Mouse (Mus musculus): ENCODE measurements around the gene Slamf7. TPM values are rescaled to one million over a fixed set of nuclear protein-coding genes. Genes with fewer than 3 reads are reported as not detected.

The Slamf7 gene
- total and polyA plus RNA-seq, 2 experiments from 2014 or later = not detected

DNA sequence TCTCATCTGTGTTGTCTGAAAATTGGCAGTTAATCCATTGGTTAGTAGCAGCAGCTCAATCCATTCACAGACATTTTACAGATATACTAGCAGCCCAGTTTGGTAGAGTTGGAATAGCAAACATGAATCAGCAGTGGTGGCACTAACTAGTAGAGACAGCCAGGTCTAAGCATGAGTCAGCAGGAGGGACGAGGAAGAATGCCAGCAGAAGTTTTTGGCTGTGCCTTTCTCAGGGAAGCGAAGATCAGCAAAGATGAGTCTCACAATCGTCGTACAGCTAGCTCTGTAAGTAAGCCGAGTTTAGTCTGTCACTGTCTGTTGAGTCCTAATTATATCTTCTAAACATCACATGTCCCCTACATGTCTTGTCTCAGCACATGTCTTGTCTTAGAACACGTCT is 13.5 kb upstream of the Slamf7 start:
- Histone ChIP-seq H3K27ac (ENCODE audit: low read depth, low read length) (no peak overlapping the region), H3K9ac (replicated peaks; ENCODE audit: low read length, poor library complexity, severe bottlenecking) (no peak overlapping the region), H3K36me3 (ENCODE audit: insufficient read depth, low read length) (no peaks in the 10 kb centered on the region), H3K27me3 (ENCODE audit: insufficient read depth, low read length) (no peaks in the 10 kb centered on the region), H3K4me1 (ENCODE audit: insufficient read depth, low read length) (no peaks in the 10 kb centered on the region), H3K9me3 (ENCODE audit: low read length) (no peaks in the 10 kb centered on the region), H3K4me2 (ENCODE audit: low read depth, low read length, poor library complexity, severe bottlenecking) (no peak overlapping the region), H3K4me3 (ENCODE audit: low read depth, low read length) (no peak overlapping the region)
- DNase-seq (ENCODE audit: low spot score) = no peak
- 92% methylated on average over 6 of the region's 6 CpGs for WGBS
- no peak for ATAC-seq (ENCODE audit: low FRiP score)
- no peak for TF ChIP-seq CTCF (IDR thresholded peaks at IDR 0.05)

DNA sequence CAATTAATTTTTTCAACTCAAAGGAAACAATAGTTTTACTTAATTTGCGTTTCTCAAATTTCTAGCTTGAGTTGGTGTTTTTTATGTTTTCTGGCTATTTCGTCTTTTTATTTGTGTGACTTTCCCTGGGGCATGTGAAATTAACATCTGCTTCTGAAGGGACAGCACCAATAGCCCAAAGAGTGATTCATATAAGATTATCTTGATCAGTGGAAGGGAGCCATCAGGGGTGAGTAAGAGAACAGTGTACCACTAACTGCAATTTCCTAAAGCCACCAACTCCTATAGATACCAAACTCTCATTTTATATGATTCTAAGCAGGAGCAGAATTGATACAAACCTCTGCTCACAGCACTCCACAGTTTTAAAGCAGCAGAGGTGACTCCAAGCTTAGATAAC is 10.9 kb upstream of the Slamf7 start:
- 94% methylated on average over 2 of the region's 2 CpGs for WGBS
- no peak for ATAC-seq (ENCODE audit: low FRiP score)
- TF ChIP-seq CTCF (IDR thresholded peaks at IDR 0.05) = no peak
- Histone ChIP-seq H3K9me3 (ENCODE audit: low read length) (no peaks in the 10 kb centered on the region), H3K36me3 (ENCODE audit: insufficient read depth, low read length) (no peaks in the 10 kb centered on the region), H3K27me3 (ENCODE audit: insufficient read depth, low read length) (no peaks in the 10 kb centered on the region), H3K27ac (ENCODE audit: low read depth, low read length) (no peak overlapping the region), H3K9ac (replicated peaks; ENCODE audit: low read length, poor library complexity, severe bottlenecking) (no peak overlapping the region), H3K4me2 (ENCODE audit: low read depth, low read length, poor library complexity, severe bottlenecking) (no peak overlapping the region), H3K4me1 (ENCODE audit: insufficient read depth, low read length) (no peaks in the 10 kb centered on the region), H3K4me3 (ENCODE audit: low read depth, low read length) (no peak overlapping the region)
- DNase-seq (ENCODE audit: low spot score) = no peak

DNA sequence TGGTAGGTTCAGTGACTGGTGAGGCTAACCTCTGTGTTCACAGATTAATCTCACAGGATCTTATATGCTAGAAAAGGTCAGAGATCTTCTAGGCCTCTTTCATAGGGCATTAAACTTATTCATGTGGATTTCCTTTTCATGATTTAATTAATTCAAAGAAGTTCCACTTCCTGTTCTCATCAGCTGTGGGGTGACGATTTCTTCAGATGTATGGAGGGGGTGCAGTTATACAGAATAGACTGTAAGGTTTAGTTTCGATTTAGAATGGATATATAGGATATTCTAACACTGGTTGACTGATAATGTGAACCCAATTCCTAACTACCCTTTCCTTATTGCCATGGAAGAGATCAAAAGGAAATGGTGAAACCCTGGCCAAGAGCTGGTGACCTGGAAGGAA is 8.6 kb upstream of the Slamf7 start:
- Histone ChIP-seq H3K27ac (ENCODE audit: low read depth, low read length) (no peak overlapping the region), H3K27me3 (ENCODE audit: insufficient read depth, low read length) (no peaks in the 10 kb centered on the region), H3K4me2 (ENCODE audit: low read depth, low read length, poor library complexity, severe bottlenecking) (no peak overlapping the region), H3K4me3 (ENCODE audit: low read depth, low read length) (no peak overlapping the region), H3K9me3 (ENCODE audit: low read length) (no peaks in the 10 kb centered on the region), H3K9ac (replicated peaks; ENCODE audit: low read length, poor library complexity, severe bottlenecking) (no peak overlapping the region), H3K4me1 (ENCODE audit: insufficient read depth, low read length) (no peaks in the 10 kb centered on the region), H3K36me3 (ENCODE audit: insufficient read depth, low read length) (no peaks in the 10 kb centered on the region)
- DNase-seq (ENCODE audit: low spot score) (no peak), ATAC-seq (ENCODE audit: low FRiP score) (no peak)
- 67% methylated on average over 2 of the region's 2 CpGs for WGBS
- no peak for TF ChIP-seq CTCF (IDR thresholded peaks at IDR 0.05)

DNA sequence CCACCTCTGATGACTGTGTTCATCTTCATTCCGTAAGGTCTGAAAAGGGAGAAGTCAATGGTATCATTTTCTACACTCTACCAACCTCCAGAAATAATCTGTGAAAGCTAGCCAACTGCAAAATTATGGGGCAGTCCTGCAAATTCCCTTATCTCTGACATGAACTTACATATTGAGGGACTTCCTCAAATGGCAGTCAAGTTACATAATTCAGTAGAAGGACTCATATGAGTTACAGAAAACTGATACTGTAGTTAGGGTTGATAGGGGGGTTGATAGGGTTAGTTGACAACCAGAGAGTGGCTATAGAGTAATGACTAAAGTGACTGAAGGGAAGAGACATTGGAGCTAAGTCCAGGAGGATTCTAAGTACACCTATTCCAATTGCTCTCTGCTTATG is 7.6 kb upstream of the Slamf7 start:
- 89% methylated on average over 1 of the region's 1 CpGs for WGBS
- H3K9me3 ChIP-seq (ENCODE audit: low read length) = no peaks in the 10 kb centered on the region
- no peaks in the 10 kb centered on the region for H3K4me1 ChIP-seq (ENCODE audit: insufficient read depth, low read length)
- H3K27me3 ChIP-seq (ENCODE audit: insufficient read depth, low read length) = no peaks in the 10 kb centered on the region
- no peak overlapping the region for H3K27ac ChIP-seq (ENCODE audit: low read depth, low read length)
- TF ChIP-seq CTCF (IDR thresholded peaks at IDR 0.05) = no peak
- H3K36me3 ChIP-seq (ENCODE audit: insufficient read depth, low read length) = no peaks in the 10 kb centered on the region
- H3K4me2 ChIP-seq (ENCODE audit: low read depth, low read length, poor library complexity, severe bottlenecking) = no peak overlapping the region
- H3K4me3 ChIP-seq (ENCODE audit: low read depth, low read length) = no peak overlapping the region
- no peak overlapping the region for H3K9ac ChIP-seq (replicated peaks; ENCODE audit: low read length, poor library complexity, severe bottlenecking)
- no peak for DNase-seq (ENCODE audit: low spot score)
- ATAC-seq (ENCODE audit: low FRiP score) = no peak

DNA sequence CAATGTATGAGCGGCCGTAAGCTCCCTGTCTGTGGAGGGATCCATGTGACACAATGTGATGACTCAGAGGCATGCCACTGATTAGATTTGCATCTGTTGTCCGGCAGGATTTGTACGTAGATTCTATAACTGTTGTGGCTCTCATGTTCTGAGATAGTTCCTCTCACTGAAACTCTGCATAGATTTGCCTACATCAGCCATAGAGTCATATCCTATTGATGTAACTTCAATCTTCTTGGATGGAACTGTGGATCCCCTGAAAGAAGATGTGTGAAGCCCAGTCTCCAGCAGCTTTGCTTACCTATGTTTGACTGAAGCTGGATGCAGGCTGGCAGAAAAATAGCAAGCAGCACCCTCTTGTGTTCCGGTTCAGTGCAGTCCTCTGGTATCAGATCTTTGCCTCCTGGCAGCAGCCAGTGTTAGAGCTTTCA is 5.7 kb upstream of the Slamf7 start:
- Histone ChIP-seq H3K4me1 (ENCODE audit: insufficient read depth, low read length) (no peaks in the 10 kb centered on the region), H3K27me3 (ENCODE audit: insufficient read depth, low read length) (no peaks in the 10 kb centered on the region), H3K36me3 (ENCODE audit: insufficient read depth, low read length) (no peaks in the 10 kb centered on the region), H3K4me2 (ENCODE audit: low read depth, low read length, poor library complexity, severe bottlenecking) (no peak overlapping the region), H3K9me3 (ENCODE audit: low read length) (no peaks in the 10 kb centered on the region), H3K9ac (replicated peaks; ENCODE audit: low read length, poor library complexity, severe bottlenecking) (no peak overlapping the region), H3K27ac (ENCODE audit: low read depth, low read length) (no peak overlapping the region), H3K4me3 (ENCODE audit: low read depth, low read length) (no peak overlapping the region)
- no peak for ATAC-seq (ENCODE audit: low FRiP score)
- peak; percentile 60 for TF ChIP-seq CTCF (IDR thresholded peaks at IDR 0.05)
- peak; percentile 28 for DNase-seq (ENCODE audit: low spot score)
- WGBS = 82% methylated on average over 5 of the region's 5 CpGs

DNA sequence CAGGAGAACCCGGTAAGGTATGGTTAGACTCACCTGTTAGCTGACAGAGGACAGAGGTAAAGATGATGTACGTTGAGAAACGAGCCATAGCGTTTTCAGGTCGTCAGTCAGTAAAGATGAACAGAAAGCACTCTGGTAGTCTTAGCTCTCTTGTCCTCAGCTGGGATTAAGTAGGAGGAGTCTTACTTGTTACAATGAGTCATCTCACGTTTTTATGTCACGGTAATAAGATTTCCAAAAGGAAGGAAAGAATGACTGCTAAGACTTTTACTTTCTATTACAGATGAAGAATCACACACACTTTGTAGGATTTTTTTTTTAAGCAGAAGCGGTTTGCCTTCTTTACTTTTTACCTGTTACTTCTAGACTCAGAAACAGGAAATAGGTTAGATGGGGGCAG is 4.0 kb downstream of the Slamf7 start:
- Histone ChIP-seq H3K36me3 (ENCODE audit: insufficient read depth, low read length) (no peaks in the 10 kb centered on the region), H3K4me2 (ENCODE audit: low read depth, low read length, poor library complexity, severe bottlenecking) (no peak overlapping the region), H3K4me1 (ENCODE audit: insufficient read depth, low read length) (no peaks in the 10 kb centered on the region), H3K4me3 (ENCODE audit: low read depth, low read length) (no peak overlapping the region), H3K9ac (replicated peaks; ENCODE audit: low read length, poor library complexity, severe bottlenecking) (no peak overlapping the region), H3K27me3 (ENCODE audit: insufficient read depth, low read length) (no peaks in the 10 kb centered on the region), H3K9me3 (ENCODE audit: low read length) (no peaks in the 10 kb centered on the region), H3K27ac (ENCODE audit: low read depth, low read length) (no peak overlapping the region)
- no peak for TF ChIP-seq CTCF (IDR thresholded peaks at IDR 0.05)
- ATAC-seq (ENCODE audit: low FRiP score) (no peak), DNase-seq (ENCODE audit: low spot score) (no peak)
- 62% methylated on average over 8 of the region's 8 CpGs for WGBS
